Mouse (Mus musculus) olfactory bulb, adult 2 months (tissue): ENCODE data around the gene Gnat1.

Experiments used
- CTCF ChIP-seq: fragments of 200-500 bp; IDR thresholded peaks from 2 replicates; pipeline ENCODE4 v1.5.1; 2012; ENCODE audit warnings: low read depth, mild to moderate bottlenecking, low read length, moderate library complexity; ENCODE audit not compliant: insufficient read depth
- POLR2A ChIP-seq: fragments of 200-500 bp; IDR thresholded peaks from 2 replicates; pipeline ENCODE4 v1.6.1; 2012; ENCODE audit warnings: mild to moderate bottlenecking, low read depth, low read length, moderate library complexity; ENCODE audit not compliant: insufficient read depth

DNA sequence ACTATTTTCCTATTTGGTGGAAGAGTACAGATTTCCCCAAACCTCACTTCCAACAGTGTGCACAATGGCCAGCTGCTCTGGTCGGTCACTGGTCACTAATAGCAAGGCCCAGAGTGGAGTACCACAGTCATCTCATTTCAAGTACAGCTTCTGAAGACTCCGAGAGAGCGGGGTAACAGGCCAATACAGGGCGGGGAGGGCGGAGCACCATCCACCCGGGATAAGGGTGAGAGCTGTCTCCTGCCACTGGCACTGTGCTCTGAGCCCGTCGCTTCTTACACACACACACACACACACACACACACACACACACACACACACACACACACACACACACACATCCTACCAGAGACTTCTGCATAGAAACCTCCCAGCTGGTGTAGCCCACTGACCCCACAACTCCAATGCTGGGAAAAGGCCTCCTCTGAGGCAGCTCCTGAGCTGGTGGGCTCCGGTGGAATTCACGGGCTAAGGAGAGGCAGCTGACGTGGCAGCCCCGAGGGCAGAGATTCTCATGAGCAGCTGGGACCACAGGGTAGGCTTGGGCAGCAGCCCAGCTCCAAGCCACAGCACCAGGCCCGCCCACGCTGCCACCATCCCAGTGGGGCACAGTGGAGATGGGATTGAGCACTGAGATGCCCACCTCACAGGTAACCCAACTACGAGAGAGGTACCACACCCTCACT, 53.2 kb downstream of the Gnat1 start:
- TF ChIP-seq CTCF (no peak), POLR2A (no peak)
